Mouse (Mus musculus): ENCODE measurements around the gene Gm9918.
A peak's percentile ranks its signal among the peaks of the same experiment; 100 is the strongest.

Gene Gm9918

DNA sequence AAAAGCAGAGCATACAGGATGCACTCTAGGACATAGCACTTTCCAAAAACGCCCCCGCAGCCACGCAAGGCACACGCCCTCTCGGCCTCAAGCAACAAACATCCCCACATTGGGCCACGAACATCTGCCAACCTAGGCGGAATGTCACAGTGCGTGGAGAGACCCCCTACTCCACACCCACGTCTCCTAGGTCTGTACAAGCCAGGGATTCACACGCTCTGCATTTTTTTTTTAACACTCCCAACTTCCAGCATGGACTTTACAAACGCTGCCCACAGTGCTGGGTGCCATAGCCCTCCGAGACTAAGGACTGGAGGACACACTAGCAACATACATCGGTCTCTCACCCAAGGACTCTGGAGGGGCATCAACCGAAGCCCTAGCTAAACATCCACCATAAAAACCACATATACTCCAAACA is 24.9 kb upstream of the Gm9918 start:
- no peak for DNase-seq (ENCODE audit: low spot score in 2 of 2)

DNA sequence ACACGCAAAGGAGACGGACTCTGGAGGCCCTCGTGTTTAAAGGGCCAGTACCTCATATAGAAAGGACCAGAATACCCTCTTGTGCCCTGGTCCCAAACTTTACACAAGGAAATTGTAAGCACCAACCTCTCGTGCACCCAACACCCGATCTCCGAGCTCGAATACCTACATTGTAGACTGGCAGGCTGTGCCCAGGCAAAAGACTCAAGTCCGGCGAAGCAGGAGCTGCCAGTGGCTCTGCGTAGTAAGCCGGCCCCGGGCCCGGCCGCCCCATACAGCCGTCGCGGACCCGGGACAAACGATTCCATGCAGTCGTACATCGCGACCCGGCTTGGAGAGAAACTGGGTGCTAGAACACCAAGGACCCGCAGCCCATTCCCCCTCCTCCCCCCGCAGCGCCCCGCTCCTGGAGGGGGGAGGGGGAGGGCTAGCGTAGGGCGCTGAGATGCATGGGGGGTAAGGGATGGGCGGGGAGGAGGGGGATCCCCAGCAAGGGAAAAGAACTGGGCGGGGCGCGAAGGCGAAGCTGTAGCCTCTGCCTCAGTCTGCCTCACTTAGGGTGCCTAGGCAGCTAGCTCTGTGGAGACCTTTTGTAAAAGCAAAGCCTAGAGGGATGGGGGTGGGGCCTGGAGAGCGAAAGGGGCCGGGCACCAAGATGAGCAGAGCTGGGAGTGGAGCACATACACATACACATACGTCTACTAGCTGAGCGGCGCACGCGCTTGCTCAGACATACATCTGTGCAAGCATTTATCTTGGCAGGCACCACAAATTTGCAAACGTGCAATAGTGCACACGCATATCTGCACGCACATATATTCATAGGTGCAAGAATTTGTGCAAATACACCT is 24.2 kb upstream of the Gm9918 start:
- peak in 1 of 2 experiments; percentile 24 for DNase-seq (ENCODE audit: low spot score in 2 of 2)

DNA sequence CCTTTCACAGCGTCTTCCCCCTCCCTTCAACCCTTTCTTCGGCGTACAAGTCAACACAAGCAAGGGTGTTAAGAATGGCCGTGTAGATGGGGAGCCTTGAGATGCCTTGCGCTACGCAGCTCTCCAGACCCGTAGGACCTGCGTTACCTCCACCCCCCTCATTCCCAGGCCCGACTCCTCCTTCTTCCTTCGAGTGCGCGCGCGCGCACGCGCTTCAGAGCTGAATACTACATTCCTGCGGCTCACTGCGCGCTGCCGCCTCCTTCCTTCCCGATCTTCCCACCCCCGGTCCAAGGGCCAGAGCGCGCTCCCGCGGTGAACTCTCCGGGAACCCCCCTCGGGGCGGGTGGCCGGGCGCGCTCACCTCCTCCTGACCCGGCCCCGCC is 23.5 kb upstream of the Gm9918 start:
- DNase-seq (ENCODE audit: low spot score in 2 of 2): peak in 1 of 2 experiments; percentile 42

- no peak for DNase-seq (ENCODE audit: low spot score in 2 of 2)
Measured at GRCm38 (mm10) chr15:102247252-102248130, 22.9 kb upstream of the Gm9918 start.

- no peak for DNase-seq (ENCODE audit: low spot score in 2 of 2)
Measured at GRCm38 (mm10) chr15:102248131-102248811, 22.1 kb upstream of the Gm9918 start.

DNA sequence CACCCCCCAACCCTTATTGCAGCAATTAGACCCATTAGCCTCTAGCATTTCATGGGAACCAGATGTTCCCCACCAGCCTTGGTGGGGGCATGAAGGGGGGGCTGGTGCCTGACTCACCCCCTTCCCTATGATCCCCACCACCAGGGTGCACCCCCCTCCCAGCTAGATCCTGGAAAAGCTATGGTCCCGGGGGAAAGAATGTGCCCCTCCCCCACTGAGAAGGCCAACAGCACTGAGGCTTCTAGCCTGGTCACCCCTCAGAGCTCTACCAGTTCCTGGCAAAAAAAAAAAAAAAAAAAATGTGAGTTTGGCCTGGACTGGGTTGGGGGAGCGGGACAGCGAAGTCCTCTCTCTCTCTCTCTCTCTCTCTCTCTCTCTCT is 21.6 kb upstream of the Gm9918 start:
- DNase-seq (ENCODE audit: low spot score in 2 of 2): no peak

GRCm38 (mm10) chr15:102249251-102249691 is 21.1 kb upstream of the Gm9918 start:
- no peak for DNase-seq (ENCODE audit: low spot score in 2 of 2)

DNA sequence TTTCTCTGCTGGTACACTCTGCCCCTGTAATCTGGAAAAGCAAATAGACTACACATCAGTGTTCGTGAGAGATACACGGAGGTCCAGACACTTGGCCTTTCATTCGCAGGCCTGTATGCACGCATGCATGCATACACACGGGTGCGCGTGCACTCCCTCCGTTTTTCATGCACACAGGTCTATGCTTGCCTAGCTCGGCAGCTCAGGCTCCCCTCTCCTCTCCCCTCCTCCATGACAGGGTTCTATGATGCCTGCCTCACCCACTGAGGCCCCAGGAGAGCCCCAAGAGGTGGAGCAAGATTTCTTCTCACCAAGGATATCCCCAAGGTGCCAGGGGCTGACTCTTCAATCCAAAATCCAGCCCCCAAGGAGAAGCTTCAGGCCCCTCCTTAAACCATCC is 20.4 kb upstream of the Gm9918 start:
- DNase-seq (ENCODE audit: low spot score in 2 of 2): no peak

GRCm38 (mm10) chr15:102250521-102250920 is 19.8 kb upstream of the Gm9918 start:
- DNase-seq (ENCODE audit: low spot score in 2 of 2): no peak

DNA sequence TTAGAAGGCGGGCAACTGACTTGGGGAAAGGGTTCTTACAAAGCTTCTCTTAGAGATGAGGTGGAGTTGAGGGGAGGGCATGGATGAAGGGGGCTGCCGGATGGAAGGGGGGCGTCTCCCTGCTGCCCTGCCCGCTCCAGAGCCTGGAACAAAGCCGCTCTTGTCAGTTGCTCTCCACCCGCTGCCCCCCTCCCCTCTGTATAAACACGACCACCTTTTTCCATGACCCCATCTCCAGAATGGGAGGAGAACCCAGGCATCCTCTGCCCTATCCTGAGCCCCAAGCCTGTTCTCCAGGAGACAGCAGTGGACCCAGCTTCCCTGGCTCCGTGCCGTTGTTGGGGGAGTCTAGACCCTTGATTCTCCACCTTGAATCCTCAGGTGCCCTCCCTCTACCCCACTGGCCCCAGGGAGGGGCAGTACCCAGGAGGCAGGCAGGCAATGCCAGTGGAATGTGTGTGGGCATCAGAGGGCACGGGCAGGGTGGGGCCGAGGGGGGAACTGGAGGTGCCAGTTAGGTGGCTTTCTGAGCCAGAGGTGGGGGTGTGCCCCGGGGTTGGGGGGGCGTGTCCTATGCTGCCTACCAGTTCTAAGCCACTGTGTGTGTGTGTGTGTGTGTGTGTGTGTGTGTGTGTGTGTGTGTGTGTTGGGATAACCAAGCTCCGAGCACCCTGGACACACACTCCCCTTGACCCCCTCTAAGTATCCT is 14.7 kb upstream of the Gm9918 start:
- no peak for DNase-seq (ENCODE audit: low spot score in 2 of 2)

- no peak for DNase-seq (ENCODE audit: low spot score in 2 of 2)
Measured at GRCm38 (mm10) chr15:102256431-102257201, 13.7 kb upstream of the Gm9918 start.

GRCm38 (mm10) chr15:102257202-102258075 is 12.9 kb upstream of the Gm9918 start, which contains the start of gene Rarg:
Gene Rarg (minus strand): TSS chr15:102257517.
- no peak for DNase-seq (ENCODE audit: low spot score in 2 of 2)

DNA sequence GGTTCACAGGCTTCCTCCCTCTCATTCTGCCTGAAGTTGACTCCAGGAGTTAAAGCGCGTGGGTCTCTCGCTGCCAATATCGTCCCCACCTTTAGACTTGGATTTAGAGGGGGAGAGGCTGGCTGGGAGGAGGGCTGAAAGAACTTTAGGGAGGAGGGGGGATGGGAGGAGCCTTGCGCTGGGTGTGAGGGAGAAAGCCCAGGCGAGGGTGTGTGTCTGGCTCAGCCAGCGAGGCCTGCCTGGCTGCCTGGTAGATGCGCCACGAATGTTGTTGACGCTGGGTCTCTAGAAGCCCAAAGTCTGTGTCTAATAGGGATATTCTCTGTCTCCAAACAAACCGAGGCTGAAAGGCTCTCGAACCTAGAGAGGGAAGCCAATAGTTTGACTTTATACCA is 12.3 kb upstream of the Gm9918 start:
- DNase-seq (ENCODE audit: low spot score in 2 of 2): no peak

GRCm38 (mm10) chr15:102258581-102259253 is 11.6 kb upstream of the Gm9918 start:
- no peak for DNase-seq (ENCODE audit: low spot score in 2 of 2)

GRCm38 (mm10) chr15:102262582-102262981 is 7.8 kb upstream of the Gm9918 start:
- DNase-seq (ENCODE audit: low spot score in 2 of 2): no peak

- no peak for DNase-seq (ENCODE audit: low spot score in 2 of 2)
Measured at GRCm38 (mm10) chr15:102263037-102263436, 7.3 kb upstream of the Gm9918 start.

- DNase-seq (ENCODE audit: low spot score in 2 of 2): no peak
Measured at GRCm38 (mm10) chr15:102265548-102265947, 4.8 kb upstream of the Gm9918 start.

DNA sequence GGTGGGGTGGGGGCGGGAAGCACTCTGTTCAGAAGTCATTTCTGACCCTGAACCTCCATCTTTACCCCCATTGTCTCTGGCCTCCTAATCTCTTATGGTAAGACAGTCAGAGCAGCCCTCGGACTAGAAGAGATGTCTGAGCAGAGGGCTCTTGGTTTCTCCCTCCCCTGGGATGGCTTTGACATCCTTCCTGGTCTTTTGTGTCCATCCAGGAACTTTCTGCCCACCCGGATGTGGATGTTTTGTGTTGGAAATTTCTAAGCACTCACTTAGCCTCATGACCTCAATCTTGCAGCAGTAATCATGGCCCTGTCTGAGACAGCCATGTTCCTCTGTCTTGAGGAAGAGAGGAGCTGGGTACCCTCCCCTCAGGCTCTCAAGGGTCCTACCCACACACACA is 1.1 kb downstream of the Gm9918 start:
- DNase-seq (ENCODE audit: low spot score in 2 of 2): no peak
